Mouse (Mus musculus) activated CD4-positive, CD25-positive, alpha-beta regulatory T cell (primary cell): ENCODE data around the gene Vnn1. TPM values are rescaled to one million over a fixed set of nuclear protein-coding genes. Genes with fewer than 3 reads are reported as not detected.

Experiments used
- polyA plus RNA-seq, 2 experiments: library from polyadenylated mRNA; unstranded; fragments of 100-300 nt; shearing (Covaris generic); gene quantifications; one replicate each; pipeline ENCODE4 v1.2.1; 2017

Vnn1 gene
- not detected for polyA plus RNA-seq

DNA sequence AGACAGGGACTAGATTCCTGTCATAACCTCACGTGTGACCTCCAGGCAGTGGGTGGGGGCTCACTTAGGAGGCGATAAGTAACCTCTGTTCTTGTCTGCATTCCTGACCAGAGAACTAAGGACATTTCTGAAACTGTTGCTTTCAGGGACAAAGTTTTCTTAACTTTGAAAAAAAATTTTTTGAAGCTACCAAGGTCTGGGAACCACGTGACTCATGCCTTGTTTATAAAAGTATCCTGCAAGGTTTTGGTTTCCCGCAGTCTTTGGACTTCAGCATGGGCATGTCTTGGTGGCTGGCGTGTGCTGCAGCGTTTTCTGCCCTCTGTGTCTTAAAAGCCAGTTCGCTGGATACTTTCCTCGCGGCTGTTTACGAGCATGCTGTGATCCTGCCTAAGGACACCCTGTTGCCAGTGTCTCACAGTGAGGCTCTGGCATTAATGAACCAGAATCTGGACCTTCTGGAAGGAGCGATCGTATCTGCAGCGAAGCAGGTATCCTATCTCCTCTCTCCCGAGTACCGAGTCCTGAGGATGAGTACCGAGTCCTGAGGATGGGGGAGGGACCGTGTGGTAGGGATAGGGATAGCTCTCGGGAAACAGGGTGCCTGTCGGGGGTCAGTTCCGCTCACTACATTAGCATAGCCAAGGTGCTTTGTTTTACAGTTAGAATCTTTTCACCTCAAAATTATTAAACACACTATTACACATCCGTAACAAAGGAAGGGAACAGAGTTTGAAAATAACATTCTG lies at the start of gene Vnn1:
TSS of gene Vnn1 (plus strand) at position 88 of the 749 bp plus-strand sequence.

GRCm38 (mm10) chr10:23851228-23851912 lies 43.1 kb upstream of the Vnn1 start, which contains the start of gene Vnn3:
Vnn3 (plus strand) TSS chr10:23851462.

DNA sequence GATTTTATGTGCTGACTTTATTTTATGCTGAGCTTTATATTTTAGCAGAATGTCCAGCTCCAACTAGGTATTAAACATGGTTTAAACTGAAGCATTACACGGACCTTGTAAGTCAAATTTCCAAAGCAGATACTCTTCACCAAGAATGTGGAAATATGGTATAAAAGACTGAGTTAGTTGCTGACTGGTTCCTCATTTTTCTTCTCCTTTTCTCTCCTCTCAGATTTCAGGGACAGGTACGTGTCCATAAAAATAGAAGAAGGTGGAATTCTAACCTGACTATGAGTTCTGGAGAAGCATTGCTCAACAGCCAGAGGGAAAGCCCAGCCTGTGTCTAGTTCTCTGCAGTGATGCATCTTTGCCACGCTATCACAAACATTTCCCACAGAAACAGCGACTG lies 25.6 kb downstream of the Vnn1 start, which contains the start of gene Taar1:
TSS of gene Taar1 (plus strand) at position 301 of the 400 bp plus-strand sequence.

GRCm38 (mm10) chr10:23938312-23938711 lies 43.8 kb downstream of the Vnn1 start, which contains the start of gene Taar2:
Taar2 (plus strand) TSS chr10:23938572.

GRCm38 (mm10) chr10:23949508-23950005 lies 55.1 kb downstream of the Vnn1 start, which contains the start of gene Taar3:
Taar3 (plus strand) TSS chr10:23949558.

Other genes starting within 250 kb of the Vnn1 start
- 10 to 100 TPM; 48.8 to 52.8 TPM for gene Rps12, start 107.4 kb upstream of the Vnn1 start, polyA plus RNA-seq
- gene Slc18b1, start 97.7 kb upstream of the Vnn1 start, polyA plus RNA-seq: under 1 TPM in 1 of 2 experiments, not detected in 1; 0.10 TPM
- gene Vnn3, start 43.2 kb upstream of the Vnn1 start, polyA plus RNA-seq: not detected
- gene Taar1, start 25.7 kb downstream of the Vnn1 start, polyA plus RNA-seq: not detected
- under 1 TPM in 1 of 2 experiments, not detected in 1; 0.34 TPM for gene Taar2, start 43.9 kb downstream of the Vnn1 start, polyA plus RNA-seq
- not detected for gene Taar3, start 54.9 kb downstream of the Vnn1 start, polyA plus RNA-seq
- gene Taar4, start 65.8 kb downstream of the Vnn1 start, polyA plus RNA-seq: not detected
- gene Taar5, start 76.0 kb downstream of the Vnn1 start, polyA plus RNA-seq: not detected
- not detected for gene Taar6, start 91.0 kb downstream of the Vnn1 start, polyA plus RNA-seq
- gene Taar7a, start 98.8 kb downstream of the Vnn1 start, polyA plus RNA-seq: not detected
- not detected for gene Taar7b, start 105.3 kb downstream of the Vnn1 start, polyA plus RNA-seq
- gene Taar7d, start 132.5 kb downstream of the Vnn1 start, polyA plus RNA-seq: under 1 TPM in 1 of 2 experiments, not detected in 1; 0.22 TPM
- under 1 TPM in 1 of 2 experiments, not detected in 1; 0.53 TPM for gene Taar7e, start 142.9 kb downstream of the Vnn1 start, polyA plus RNA-seq
- gene Taar7f, start 154.8 kb downstream of the Vnn1 start, polyA plus RNA-seq: not detected
- gene Taar8a, start 181.8 kb downstream of the Vnn1 start, polyA plus RNA-seq: not detected
- gene Taar8b, start 197.6 kb downstream of the Vnn1 start, polyA plus RNA-seq: not detected
- gene Taar8c, start 207.2 kb downstream of the Vnn1 start, polyA plus RNA-seq: not detected
- gene Taar9, start 214.8 kb downstream of the Vnn1 start, polyA plus RNA-seq: not detected